Mouse (Mus musculus): ENCODE measurements at regions not wholly inside any gene's neighbourhood (a gene's known extent, or its start where the extent isn't known, plus 50 kb on each side); places are given as distances from the start of the nearest gene placed in this dataset.

DNA sequence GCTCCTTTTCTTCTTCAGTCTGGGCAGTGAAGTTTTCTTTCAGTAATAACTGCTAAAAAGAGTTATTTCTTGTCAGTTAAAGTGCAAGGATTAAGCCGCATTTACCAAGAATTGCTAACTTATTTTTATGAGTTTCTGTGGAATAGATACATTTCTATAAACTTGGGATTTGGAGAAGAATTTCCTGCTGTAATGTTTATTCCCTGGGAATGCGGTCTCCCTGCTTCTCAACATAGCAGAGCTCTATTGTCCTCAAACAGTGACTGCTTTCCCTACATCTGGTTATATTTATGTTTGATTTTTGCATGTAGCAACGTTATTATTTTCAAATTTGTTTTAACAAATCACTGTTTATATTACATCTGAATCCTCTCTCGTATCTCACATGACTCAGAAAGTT, 66.3 kb downstream of the Spry2 start:
- no peak for TF ChIP-seq ZNF384 (IDR thresholded peaks at IDR 0.05; ENCODE audit: low read depth, low read length)
- TF ChIP-seq MAFK (IDR thresholded peaks at IDR 0.05; ENCODE audit: borderline replicate concordance, low read depth, low read length) = no peak
- TF ChIP-seq USF1 (IDR thresholded peaks at IDR 0.05; ENCODE audit: low read depth, low read length) = no peak
